Mouse (Mus musculus): ENCODE results near the gene Nck2. TPM values are rescaled to one million over a fixed set of nuclear protein-coding genes. Genes with fewer than 3 reads are reported as not detected.

The Nck2 gene
- polyA plus RNA-seq, 1 experiment: 18.4 TPM

DNA sequence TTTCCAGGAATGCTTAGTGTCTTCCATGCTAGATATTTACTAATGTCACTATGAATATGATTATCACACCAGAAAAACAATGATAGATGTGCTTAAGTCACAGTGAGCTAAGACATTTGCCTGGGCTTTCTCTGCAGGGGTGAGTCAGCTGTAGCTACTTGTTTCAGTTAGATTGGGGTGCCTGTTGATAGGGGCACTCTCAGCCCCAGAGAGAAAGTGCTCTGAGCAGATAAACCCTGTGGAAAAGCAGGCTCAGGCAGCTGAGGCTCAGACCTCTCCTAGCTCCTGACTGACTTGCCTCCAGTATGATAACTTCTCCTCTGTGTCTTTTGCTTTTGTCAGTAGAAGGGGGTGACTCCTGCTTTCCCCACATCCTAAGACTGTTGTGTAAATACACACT, 30.2 kb upstream of the Nck2 start:
- Histone ChIP-seq H3K4me3 (no peak overlapping the region), H3K79me2 (ENCODE audit: control insufficient read depth, insufficient read depth) (no peaks in the 10 kb centered on the region), H3ac (ENCODE audit: control insufficient read depth, insufficient read length) (no peak overlapping the region), H3K4me2 (ENCODE audit: low read depth) (no peak overlapping the region), H3K27me3 (ENCODE audit: control insufficient read depth, insufficient read depth, insufficient read length) (no peaks in the 10 kb centered on the region), H3K36me3 (ENCODE audit: control insufficient read depth, insufficient read depth) (no peaks in the 10 kb centered on the region)
- no peak for TF ChIP-seq REST (IDR thresholded peaks at IDR 0.05; ENCODE audit: insufficient read depth, insufficient read length)
- TF ChIP-seq TCF3 (IDR thresholded peaks at IDR 0.05; ENCODE audit: insufficient read length, low read depth): no peak
- TF ChIP-seq POLR2A (IDR thresholded peaks at IDR 0.05; ENCODE audit: insufficient read length, low read depth): no peak
- no peak for TF ChIP-seq E2F4 (IDR thresholded peaks at IDR 0.05; ENCODE audit: insufficient read depth)

DNA sequence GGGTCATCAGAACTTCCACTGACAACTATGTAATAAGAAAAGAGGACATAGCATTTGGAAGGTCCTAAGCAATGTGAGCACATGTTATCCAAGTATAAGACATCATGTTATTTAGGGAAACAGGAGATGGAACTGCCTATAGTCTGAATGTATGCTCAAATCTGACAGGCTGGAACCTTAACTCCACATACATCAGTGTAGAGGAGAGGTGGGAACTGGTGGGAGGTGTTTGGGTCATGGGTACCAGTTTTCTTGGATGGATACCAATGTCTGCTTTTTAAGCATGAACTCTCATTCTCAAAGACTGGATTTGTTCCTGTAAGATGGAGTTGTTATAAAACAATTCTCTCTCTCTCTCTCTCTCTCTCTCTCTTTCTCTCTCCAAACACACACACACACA, 29.4 kb upstream of the Nck2 start:
- Histone ChIP-seq H3K36me3 (ENCODE audit: control insufficient read depth, insufficient read depth) (no peaks in the 10 kb centered on the region), H3ac (ENCODE audit: control insufficient read depth, insufficient read length) (no peak overlapping the region), H3K27me3 (ENCODE audit: control insufficient read depth, insufficient read depth, insufficient read length) (no peaks in the 10 kb centered on the region), H3K79me2 (ENCODE audit: control insufficient read depth, insufficient read depth) (no peaks in the 10 kb centered on the region), H3K4me3 (no peak overlapping the region), H3K4me2 (ENCODE audit: low read depth) (no peak overlapping the region)
- TF ChIP-seq USF1 (IDR thresholded peaks at IDR 0.05; ENCODE audit: low read depth): no peak
- TF ChIP-seq MYOG (IDR thresholded peaks at IDR 0.05; ENCODE audit: control insufficient read depth in 1 of 3, insufficient read depth in 1 of 3, insufficient read length in 2 of 3, low read depth in 2 of 3): no peak
- no peak for TF ChIP-seq TCF12 (IDR thresholded peaks at IDR 0.05; ENCODE audit: insufficient read depth, poor library complexity, severe bottlenecking)
- TF ChIP-seq MAX (IDR thresholded peaks at IDR 0.05; ENCODE audit: low read depth): no peak
- TF ChIP-seq MYOD1 (IDR thresholded peaks at IDR 0.05; ENCODE audit: control insufficient read depth in 1 of 3, insufficient read length in 2 of 3, low read depth in 2 of 3): no peak
- TF ChIP-seq CEBPB (IDR thresholded peaks at IDR 0.05; ENCODE audit: insufficient read depth, poor library complexity, severe bottlenecking): no peak
- TF ChIP-seq REST (IDR thresholded peaks at IDR 0.05; ENCODE audit: insufficient read depth, insufficient read length): no peak
- TF ChIP-seq SRF (IDR thresholded peaks at IDR 0.05; ENCODE audit: control insufficient read depth, insufficient read length, low read depth): no peak
- TF ChIP-seq E2F4 (IDR thresholded peaks at IDR 0.05; ENCODE audit: insufficient read depth): no peak
- no peak for TF ChIP-seq TCF3 (IDR thresholded peaks at IDR 0.05; ENCODE audit: insufficient read length, low read depth)
- TF ChIP-seq POLR2A (IDR thresholded peaks at IDR 0.05; ENCODE audit: insufficient read length, low read depth): no peak
- TF ChIP-seq POLR2AphosphoS2 (IDR thresholded peaks at IDR 0.05; ENCODE audit: insufficient read length, low read depth): no peak

DNA sequence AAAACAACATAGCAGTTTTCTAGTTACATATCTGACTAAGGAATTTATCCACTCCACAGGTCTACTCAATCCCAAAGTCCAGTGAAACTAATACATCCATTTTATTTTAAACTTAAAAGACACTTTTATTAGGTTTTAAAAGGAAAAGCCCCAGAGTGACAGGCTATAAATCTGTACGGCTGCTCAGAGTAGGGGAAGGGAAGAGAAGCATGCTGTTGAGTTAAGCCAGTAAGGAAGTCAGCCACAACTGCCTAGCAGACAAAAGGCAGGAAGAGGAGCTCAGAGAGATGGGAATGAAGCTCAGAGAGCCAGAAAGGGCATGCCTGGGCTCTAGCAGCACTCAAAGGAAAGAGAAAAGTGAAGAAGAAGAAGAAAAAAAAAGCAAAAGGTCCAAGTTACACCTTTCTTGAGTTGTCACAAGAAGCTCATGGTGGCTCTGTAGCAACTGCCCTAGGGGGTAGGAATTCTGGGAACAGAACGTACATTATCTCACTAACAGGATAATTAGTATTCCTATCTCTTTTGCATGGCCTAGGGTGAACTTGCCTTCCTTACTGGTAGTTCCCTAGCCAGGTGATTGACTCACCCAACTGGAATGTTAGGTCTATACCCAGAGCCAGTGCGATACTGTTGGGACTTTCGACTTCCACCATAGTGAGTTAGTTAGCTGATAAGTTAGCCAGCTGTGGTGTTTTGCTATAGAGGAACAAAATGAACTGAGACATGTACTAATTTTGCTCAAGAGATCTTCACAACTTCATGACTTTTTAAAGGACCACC, 21.2 kb upstream of the Nck2 start:
- TF ChIP-seq CEBPB (IDR thresholded peaks at IDR 0.05; ENCODE audit: insufficient read depth, poor library complexity, severe bottlenecking) (no peak), MYOD1 (IDR thresholded peaks at IDR 0.05; ENCODE audit: control insufficient read depth in 1 of 3, insufficient read length in 2 of 3, low read depth in 2 of 3) (no peak), POLR2A (IDR thresholded peaks at IDR 0.05; ENCODE audit: insufficient read length, low read depth) (no peak), POLR2AphosphoS2 (IDR thresholded peaks at IDR 0.05; ENCODE audit: insufficient read length, low read depth) (no peak)

DNA sequence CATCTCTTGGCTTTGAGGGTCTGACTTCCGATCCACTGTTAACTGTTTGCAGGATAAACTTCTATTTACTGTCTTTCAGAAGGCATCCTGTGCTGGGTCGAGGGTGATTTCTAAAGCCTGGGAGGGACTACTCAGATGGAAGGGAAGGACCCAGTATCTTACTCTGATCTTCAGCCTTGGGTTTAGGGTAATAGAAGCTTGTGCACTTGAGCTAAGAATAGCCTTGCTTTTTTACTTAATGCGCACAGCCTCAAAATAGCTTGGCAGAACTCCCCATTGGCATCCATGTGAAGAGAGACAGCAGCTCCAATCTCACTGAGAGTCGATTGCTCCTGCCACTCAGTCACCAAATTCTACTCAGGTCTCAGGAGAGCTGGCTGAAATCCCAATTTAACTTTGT, 17.9 kb upstream of the Nck2 start:
- Histone ChIP-seq H3K4me3 (no peak overlapping the region), H3K79me2 (ENCODE audit: control insufficient read depth, insufficient read depth) (no peaks in the 10 kb centered on the region), H3K36me3 (ENCODE audit: control insufficient read depth, insufficient read depth) (no peaks in the 10 kb centered on the region), H3K27me3 (ENCODE audit: control insufficient read depth, insufficient read depth, insufficient read length) (no peaks in the 10 kb centered on the region), H3ac (ENCODE audit: control insufficient read depth, insufficient read length) (no peak overlapping the region), H3K4me2 (ENCODE audit: low read depth) (peak overlapping the region; percentile 55)
- no peak for TF ChIP-seq TCF12 (IDR thresholded peaks at IDR 0.05; ENCODE audit: insufficient read depth, poor library complexity, severe bottlenecking)
- peak in 1 of 3 experiments; percentile 2 for TF ChIP-seq MYOD1 (IDR thresholded peaks at IDR 0.05; ENCODE audit: control insufficient read depth in 1 of 3, insufficient read length in 2 of 3, low read depth in 2 of 3)
- TF ChIP-seq TCF3 (IDR thresholded peaks at IDR 0.05; ENCODE audit: insufficient read length, low read depth): no peak

More for the DNA sequence above, 21.2 kb upstream of the Nck2 start:
- H3K79me2 ChIP-seq (ENCODE audit: control insufficient read depth, insufficient read depth): no peaks in the 10 kb centered on the region
- H3ac ChIP-seq (ENCODE audit: control insufficient read depth, insufficient read length): no peak overlapping the region
- H3K4me3 ChIP-seq: no peak overlapping the region
- H3K36me3 ChIP-seq (ENCODE audit: control insufficient read depth, insufficient read depth): no peaks in the 10 kb centered on the region
- no peaks in the 10 kb centered on the region for H3K27me3 ChIP-seq (ENCODE audit: control insufficient read depth, insufficient read depth, insufficient read length)
- H3K4me2 ChIP-seq (ENCODE audit: low read depth): peak overlapping the region; percentile 37

DNA sequence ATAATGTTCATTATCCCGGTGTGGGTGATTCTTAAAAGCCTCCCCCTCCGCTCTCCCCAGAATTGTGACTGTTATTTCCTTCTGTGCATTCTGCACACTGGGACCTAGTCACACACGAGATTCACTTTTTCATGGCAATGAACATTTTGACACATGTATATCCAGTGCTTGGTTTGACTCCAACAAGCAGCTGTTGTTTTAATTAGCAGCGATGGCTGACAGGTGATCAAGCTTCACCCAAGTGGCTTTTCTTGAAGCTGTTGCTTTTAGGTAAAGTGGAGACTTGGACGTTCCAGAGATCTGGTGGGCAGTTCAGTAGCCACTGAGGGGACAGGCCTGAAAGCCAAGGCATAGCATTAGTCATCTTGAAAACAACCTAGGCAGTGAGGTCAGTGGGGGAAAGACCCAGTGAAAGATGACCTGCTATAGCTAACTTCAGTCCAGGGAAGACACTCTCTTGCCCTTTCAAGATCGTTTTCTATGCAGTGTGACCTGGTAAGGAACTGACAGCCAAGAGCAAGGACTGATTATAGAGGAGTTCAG, 17.3 kb upstream of the Nck2 start:
- H3K4me2 ChIP-seq (ENCODE audit: low read depth): peak overlapping the region; percentile 55
- TF ChIP-seq MYOD1 (IDR thresholded peaks at IDR 0.05; ENCODE audit: control insufficient read depth in 1 of 3, insufficient read length in 2 of 3, low read depth in 2 of 3) (peak in 2 of 3 experiments; percentile 5 to 54), CEBPB (IDR thresholded peaks at IDR 0.05; ENCODE audit: insufficient read depth, poor library complexity, severe bottlenecking) (no peak), E2F4 (IDR thresholded peaks at IDR 0.05; ENCODE audit: insufficient read depth) (no peak)
- no peaks in the 10 kb centered on the region for H3K79me2 ChIP-seq (ENCODE audit: control insufficient read depth, insufficient read depth)
- H3K4me3 ChIP-seq: no peak overlapping the region
- no peak overlapping the region for H3ac ChIP-seq (ENCODE audit: control insufficient read depth, insufficient read length)
- H3K36me3 ChIP-seq (ENCODE audit: control insufficient read depth, insufficient read depth): no peaks in the 10 kb centered on the region
- no peaks in the 10 kb centered on the region for H3K27me3 ChIP-seq (ENCODE audit: control insufficient read depth, insufficient read depth, insufficient read length)

All from myocyte (in vitro differentiated cells).